Mouse (Mus musculus) skeletal muscle tissue, adult 2 months (tissue): ENCODE measurements at regions not wholly inside any gene's neighbourhood (a gene's known extent, or its start where the extent isn't known, plus 50 kb on each side); places are given as distances from the start of the nearest gene placed in this dataset.
A peak's percentile ranks its signal among the peaks of the same experiment; 100 is the strongest.

Source experiments
- DNase-seq: peaks from one replicate; pipeline ENCODE4 v3.0.0-alpha.2; 2012; ENCODE audit warnings: low read depth, low spot score

GRCm38 (mm10) chr6:93623541-93623940 is 660.2 kb downstream of the Magi1 start:
- no peak for DNase-seq

GRCm38 (mm10) chr6:93616926-93617325 is 666.8 kb downstream of the Magi1 start:
- DNase-seq: no peak

GRCm38 (mm10) chr6:93600376-93600775 is 657.1 kb upstream of the Adamts9 start:
- DNase-seq: peak; percentile 45

- no peak for DNase-seq
Measured at GRCm38 (mm10) chr6:93599371-93599770, 656.1 kb upstream of the Adamts9 start.

- DNase-seq: no peak
Measured at GRCm38 (mm10) chr6:93589935-93590334, 646.6 kb upstream of the Adamts9 start.

- peak; percentile 2 for DNase-seq
Measured at GRCm38 (mm10) chr6:93586871-93587270, 643.6 kb upstream of the Adamts9 start.

GRCm38 (mm10) chr6:93581141-93581540 is 637.8 kb upstream of the Adamts9 start:
- no peak for DNase-seq

GRCm38 (mm10) chr6:93580716-93581115 is 637.4 kb upstream of the Adamts9 start:
- DNase-seq: no peak

- no peak for DNase-seq
Measured at GRCm38 (mm10) chr6:93575249-93575648, 632.0 kb upstream of the Adamts9 start.

- DNase-seq: peak; percentile 29
Measured at GRCm38 (mm10) chr6:93573679-93574635, 630.7 kb upstream of the Adamts9 start.

GRCm38 (mm10) chr6:93569866-93570265 is 626.6 kb upstream of the Adamts9 start:
- DNase-seq: no peak

GRCm38 (mm10) chr6:93569211-93569610 is 625.9 kb upstream of the Adamts9 start:
- no peak for DNase-seq

GRCm38 (mm10) chr6:93566661-93567060 is 623.4 kb upstream of the Adamts9 start:
- no peak for DNase-seq

GRCm38 (mm10) chr6:93548311-93548710 is 605.0 kb upstream of the Adamts9 start:
- DNase-seq: no peak

GRCm38 (mm10) chr6:93544246-93544645 is 601.0 kb upstream of the Adamts9 start:
- DNase-seq: no peak

GRCm38 (mm10) chr6:93543354-93544129 is 600.2 kb upstream of the Adamts9 start:
- no peak for DNase-seq

- peak; percentile 38 for DNase-seq
Measured at GRCm38 (mm10) chr6:93539583-93539982, 596.3 kb upstream of the Adamts9 start.

GRCm38 (mm10) chr6:93539171-93539570 is 595.9 kb upstream of the Adamts9 start:
- peak; percentile 44 for DNase-seq

- no peak for DNase-seq
Measured at GRCm38 (mm10) chr6:93537971-93538370, 594.7 kb upstream of the Adamts9 start.

GRCm38 (mm10) chr6:93537126-93537525 is 593.8 kb upstream of the Adamts9 start:
- DNase-seq: no peak

GRCm38 (mm10) chr6:93513818-93514217 is 570.5 kb upstream of the Adamts9 start:
- DNase-seq: no peak

- DNase-seq: no peak
Measured at GRCm38 (mm10) chr6:93509857-93510256, 566.6 kb upstream of the Adamts9 start.
